Mouse (Mus musculus) gastrocnemius, adult 8-10 months (tissue): ENCODE measurements at regions not wholly inside any gene's neighbourhood (a gene's known extent, or its start where the extent isn't known, plus 50 kb on each side); places are given as distances from the start of the nearest gene placed in this dataset.

Experiments used
- DNase-seq, 2 experiments: peaks; one replicate each; pipeline ENCODE4 v3.0.0; 2022; ENCODE audit warnings: low spot score in 2 of 2

- no peak for DNase-seq
Measured at GRCm38 (mm10) chr13:83020829-83021228, 483.0 kb upstream of the Mef2c start.

GRCm38 (mm10) chr13:83023972-83024371, 479.9 kb upstream of the Mef2c start:
- no peak for DNase-seq

GRCm38 (mm10) chr13:83035962-83036361, 467.9 kb upstream of the Mef2c start:
- no peak for DNase-seq

GRCm38 (mm10) chr13:83041506-83041905, 462.3 kb upstream of the Mef2c start:
- DNase-seq, result no peak

GRCm38 (mm10) chr13:83045516-83045915, 458.3 kb upstream of the Mef2c start:
- no peak for DNase-seq

- no peak for DNase-seq
Measured at GRCm38 (mm10) chr13:83045970-83046369, 457.9 kb upstream of the Mef2c start.

- no peak for DNase-seq
Measured at GRCm38 (mm10) chr13:83046571-83047123, 457.2 kb upstream of the Mef2c start.

GRCm38 (mm10) chr13:83055865-83056264, 448.0 kb upstream of the Mef2c start:
- no peak for DNase-seq

- DNase-seq, result no peak
Measured at GRCm38 (mm10) chr13:83056415-83056814, 447.4 kb upstream of the Mef2c start.

- DNase-seq, result peak; percentile 48 to 55
Measured at GRCm38 (mm10) chr13:83064727-83065126, 439.1 kb upstream of the Mef2c start.

GRCm38 (mm10) chr13:83065201-83065600, 438.6 kb upstream of the Mef2c start:
- no peak for DNase-seq

GRCm38 (mm10) chr13:83066115-83066753, 437.6 kb upstream of the Mef2c start:
- no peak for DNase-seq

- no peak for DNase-seq
Measured at GRCm38 (mm10) chr13:83067496-83067895, 436.3 kb upstream of the Mef2c start.

- DNase-seq, result no peak
Measured at GRCm38 (mm10) chr13:83068588-83068987, 435.2 kb upstream of the Mef2c start.

- no peak for DNase-seq
Measured at GRCm38 (mm10) chr13:83069293-83069692, 434.5 kb upstream of the Mef2c start.

GRCm38 (mm10) chr13:83072073-83072472, 431.8 kb upstream of the Mef2c start:
- DNase-seq, result no peak

- no peak for DNase-seq
Measured at GRCm38 (mm10) chr13:83074219-83074965, 429.4 kb upstream of the Mef2c start.

- no peak for DNase-seq
Measured at GRCm38 (mm10) chr13:83075320-83075877, 428.4 kb upstream of the Mef2c start.

GRCm38 (mm10) chr13:83076611-83077010, 427.2 kb upstream of the Mef2c start:
- no peak for DNase-seq

GRCm38 (mm10) chr13:83077085-83077484, 426.7 kb upstream of the Mef2c start:
- no peak for DNase-seq

- no peak for DNase-seq
Measured at GRCm38 (mm10) chr13:83079291-83079690, 424.5 kb upstream of the Mef2c start.

GRCm38 (mm10) chr13:83084948-83085347, 418.9 kb upstream of the Mef2c start:
- DNase-seq, result no peak
